Mouse (Mus musculus): ENCODE measurements at regions not wholly inside any gene's neighbourhood (a gene's known extent, or its start where the extent isn't known, plus 50 kb on each side); places are given as distances from the start of the nearest gene placed in this dataset.

DNA sequence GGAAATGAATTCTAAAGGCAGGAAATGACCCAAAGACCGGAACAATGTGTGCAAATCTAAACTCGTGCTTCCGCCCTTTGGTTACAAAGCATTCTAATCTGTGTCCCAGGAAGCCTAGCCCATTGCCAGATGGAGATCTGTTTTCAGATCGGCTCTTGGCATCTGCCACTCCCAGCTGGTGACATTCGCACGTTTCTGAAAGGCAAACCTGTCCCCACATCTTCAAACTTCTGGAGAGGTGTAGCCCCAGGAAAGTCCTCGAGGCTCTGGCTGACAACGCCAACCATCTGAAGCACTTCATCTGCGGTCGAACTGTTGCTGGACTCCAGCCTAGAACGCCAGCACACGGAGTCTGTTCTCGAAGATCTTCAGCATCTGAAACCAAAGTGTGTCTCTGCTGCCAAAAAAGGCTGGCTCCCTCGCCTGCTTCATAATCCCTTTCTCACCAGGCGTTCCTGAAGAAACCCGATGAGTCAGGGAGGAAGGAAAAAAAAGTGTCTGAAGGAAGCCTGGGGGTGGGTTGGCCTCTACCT is 73.2 kb upstream of the Map4k3 start:
- Histone ChIP-seq H3K36me3 (no peaks in the 10 kb centered on the region), H3K4me1 (peaks cover 28% of the 10 kb centered on the region), H3K9ac (no peak overlapping the region), H3K27ac (peak overlapping the region; percentile 72), H3K4me3 (0 out of 2 replicates have a peak overlapping the region, but pooled peaks have one; percentile 5), H3K27me3 (no peaks in the 10 kb centered on the region), H3K4me2 (replicated peaks) (peak overlapping the region; percentile 42), H3K9me3 (no peaks in the 10 kb centered on the region)
- peak; percentile 63 for ATAC-seq (ENCODE audit: low FRiP score, low read depth)
- 17% methylated on average over 16 of the region's 16 CpGs for WGBS

DNA sequence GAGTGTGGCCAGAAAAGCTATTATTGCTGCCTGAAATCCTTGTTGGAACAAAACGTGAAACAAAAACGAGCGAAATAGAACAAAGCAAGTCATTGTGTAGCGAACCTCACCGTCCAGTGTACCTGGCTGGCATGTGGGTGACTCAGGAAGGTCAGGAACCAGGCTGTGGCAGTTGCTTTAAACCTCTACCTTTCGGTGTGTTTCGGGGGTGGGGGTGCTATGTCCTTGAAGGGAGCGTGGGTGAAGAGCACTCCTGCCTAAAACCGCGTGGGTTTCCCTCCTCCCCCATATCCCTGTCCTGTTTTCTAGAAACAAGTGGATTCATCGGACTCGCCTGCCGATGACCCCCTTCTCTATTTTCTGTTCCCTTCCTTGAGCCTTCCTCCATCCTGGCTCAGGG is 72.6 kb upstream of the Map4k3 start:
- Histone ChIP-seq H3K9ac (no peak overlapping the region), H3K4me1 (peaks cover 28% of the 10 kb centered on the region), H3K9me3 (no peaks in the 10 kb centered on the region), H3K36me3 (no peaks in the 10 kb centered on the region), H3K27me3 (no peaks in the 10 kb centered on the region), H3K4me2 (replicated peaks) (peak overlapping the region; percentile 42), H3K27ac (peak overlapping the region; percentile 72), H3K4me3 (no peak overlapping the region)
- no peak for ATAC-seq (ENCODE audit: low FRiP score, low read depth)
- WGBS = 67% methylated on average over 13 of the region's 13 CpGs

DNA sequence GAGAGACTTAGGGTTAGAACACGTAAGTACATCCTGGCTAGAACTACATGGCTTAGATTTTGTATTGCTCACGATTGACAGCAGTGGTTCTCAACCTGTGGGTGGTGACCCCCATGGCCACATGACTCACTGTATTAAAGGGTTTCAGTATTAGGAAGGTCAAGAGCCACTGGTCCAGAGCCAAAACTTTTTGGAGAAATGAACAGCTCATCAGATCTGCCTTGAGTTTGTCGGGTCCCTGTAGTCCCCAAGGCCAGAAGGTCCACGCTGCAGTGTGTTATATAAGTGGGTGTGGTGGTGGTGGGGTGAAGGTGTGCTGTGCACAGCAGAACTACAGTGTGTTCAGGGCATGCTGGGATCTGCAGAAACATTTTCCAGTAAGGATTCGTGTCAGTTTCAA is 72.2 kb upstream of the Map4k3 start:
- Histone ChIP-seq H3K27me3 (no peaks in the 10 kb centered on the region), H3K27ac (peak overlapping the region; percentile 72), H3K4me2 (replicated peaks) (no peak overlapping the region), H3K4me3 (no peak overlapping the region), H3K4me1 (peaks cover 30% of the 10 kb centered on the region), H3K36me3 (no peaks in the 10 kb centered on the region), H3K9ac (no peak overlapping the region), H3K9me3 (no peaks in the 10 kb centered on the region)
- 65% methylated on average over 5 of the region's 5 CpGs for WGBS
- ATAC-seq (ENCODE audit: low FRiP score, low read depth) = no peak

DNA sequence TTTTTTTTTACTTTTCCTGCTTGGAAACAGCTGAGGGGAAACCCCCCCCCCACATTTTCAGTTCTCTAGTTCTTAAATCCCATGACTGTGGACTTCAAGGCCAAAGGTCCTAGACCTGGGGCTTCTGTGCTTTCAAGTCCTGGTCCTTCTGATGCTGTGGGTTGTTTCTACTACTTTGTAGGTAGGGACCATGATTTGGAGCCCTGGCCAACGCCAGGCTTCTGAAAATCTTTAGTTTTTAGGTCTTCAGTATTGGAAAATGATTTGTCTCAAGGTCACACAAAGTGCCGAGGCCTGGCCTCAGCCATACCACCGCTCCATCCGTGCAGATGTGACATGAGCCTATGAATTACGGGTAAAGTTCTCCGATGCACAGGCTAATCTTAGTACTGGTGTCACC is 70.8 kb upstream of the Map4k3 start:
- H3K27me3 ChIP-seq = no peaks in the 10 kb centered on the region
- H3K4me1 ChIP-seq = peaks cover 34% of the 10 kb centered on the region
- no peak overlapping the region for H3K27ac ChIP-seq
- no peak overlapping the region for H3K4me3 ChIP-seq
- H3K36me3 ChIP-seq = no peaks in the 10 kb centered on the region
- ATAC-seq (ENCODE audit: low FRiP score, low read depth) = no peak
- no peak overlapping the region for H3K4me2 ChIP-seq (replicated peaks)
- 91% methylated on average over 6 of the region's 6 CpGs for WGBS
- H3K9me3 ChIP-seq = no peaks in the 10 kb centered on the region
- no peak overlapping the region for H3K9ac ChIP-seq

DNA sequence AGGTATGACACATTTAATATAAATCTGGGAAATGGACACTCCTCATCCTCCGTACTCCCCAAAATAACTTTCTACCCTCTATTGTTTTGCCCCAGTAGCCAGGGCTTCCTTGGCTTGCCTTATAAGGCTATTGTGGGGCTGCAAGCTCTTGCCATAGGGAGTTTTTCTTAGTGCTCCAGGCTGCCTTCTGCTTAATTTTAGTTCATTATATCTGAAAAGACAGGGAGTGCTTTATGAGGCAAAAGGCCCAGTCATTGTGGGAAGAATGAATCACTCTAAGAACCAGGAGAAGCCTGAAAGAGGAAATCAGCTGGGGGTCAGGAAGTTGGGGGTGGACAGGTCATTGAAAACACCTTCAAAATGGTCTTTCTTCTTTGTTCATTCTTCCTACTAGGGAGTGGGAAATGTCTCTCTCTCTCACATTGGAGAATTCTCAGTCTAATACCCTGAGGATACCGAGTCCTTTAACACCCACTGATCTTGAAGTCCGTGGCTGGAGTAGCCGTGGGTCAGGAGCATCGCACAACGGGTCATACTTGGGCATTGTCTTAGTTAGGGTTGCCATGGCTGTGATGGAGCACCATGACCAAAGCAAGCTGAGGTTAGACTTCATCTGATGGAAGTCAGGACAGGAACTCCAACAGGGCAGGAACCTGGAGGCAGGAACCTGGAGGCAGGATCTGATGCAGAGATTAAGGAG is 70.1 kb upstream of the Map4k3 start:
- Histone ChIP-seq H3K36me3 (no peaks in the 10 kb centered on the region), H3K4me3 (no peak overlapping the region), H3K9ac (no peak overlapping the region), H3K4me2 (replicated peaks) (no peak overlapping the region), H3K27me3 (no peaks in the 10 kb centered on the region), H3K27ac (no peak overlapping the region), H3K4me1 (peaks cover 34% of the 10 kb centered on the region), H3K9me3 (no peaks in the 10 kb centered on the region)
- 91% methylated on average over 6 of the region's 6 CpGs for WGBS
- ATAC-seq (ENCODE audit: low FRiP score, low read depth) = no peak

DNA sequence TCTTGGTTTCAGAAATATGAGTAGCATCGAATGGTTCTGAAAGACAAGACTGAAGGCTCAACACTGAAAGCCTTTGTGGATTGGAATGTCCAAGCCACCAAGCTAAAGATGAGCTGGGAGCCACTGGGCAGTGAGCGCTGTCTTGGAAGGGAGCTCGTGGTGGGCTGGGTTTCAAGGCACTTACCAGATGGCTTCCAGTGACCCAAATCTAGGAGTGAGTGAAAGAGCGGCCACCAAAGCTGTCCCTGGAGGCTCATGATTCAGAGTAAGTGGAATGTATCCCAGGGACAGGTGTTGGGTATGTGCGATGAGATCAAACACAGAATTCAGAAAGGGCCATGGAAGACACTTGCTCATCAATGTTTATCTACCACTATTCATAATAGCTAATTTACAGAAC is 68.5 kb upstream of the Map4k3 start:
- H3K9ac ChIP-seq = no peak overlapping the region
- H3K9me3 ChIP-seq = no peaks in the 10 kb centered on the region
- 75% methylated on average over 5 of the region's 5 CpGs for WGBS
- no peaks in the 10 kb centered on the region for H3K36me3 ChIP-seq
- H3K27ac ChIP-seq = no peak overlapping the region
- peaks cover 26% of the 10 kb centered on the region for H3K4me1 ChIP-seq
- H3K27me3 ChIP-seq = no peaks in the 10 kb centered on the region
- no peak overlapping the region for H3K4me3 ChIP-seq
- no peak overlapping the region for H3K4me2 ChIP-seq (replicated peaks)
- no peak for ATAC-seq (ENCODE audit: low FRiP score, low read depth)

DNA sequence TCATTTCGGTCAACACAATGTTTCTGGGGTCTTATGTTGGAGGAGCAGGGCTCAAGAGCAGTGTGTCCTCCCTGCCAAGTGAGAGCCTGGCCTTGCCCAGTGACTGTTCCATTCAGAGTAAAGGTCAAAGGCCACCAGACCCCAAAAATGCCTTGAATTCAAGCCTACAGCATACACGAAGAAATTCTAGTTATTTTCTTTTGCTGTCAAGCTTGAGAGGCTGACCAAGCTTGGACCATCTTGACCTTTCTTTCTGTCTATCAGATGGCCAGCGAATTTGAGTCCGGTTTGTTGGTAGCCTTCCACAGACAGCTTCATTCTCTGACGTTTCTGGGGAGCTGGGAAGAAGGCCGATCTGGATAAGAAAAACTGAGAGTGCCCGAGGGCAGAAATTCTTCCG is 68.1 kb upstream of the Map4k3 start:
- peaks cover 22% of the 10 kb centered on the region for H3K4me1 ChIP-seq
- no peak overlapping the region for H3K27ac ChIP-seq
- WGBS = 87% methylated on average over 8 of the region's 8 CpGs
- H3K9ac ChIP-seq = no peak overlapping the region
- no peaks in the 10 kb centered on the region for H3K27me3 ChIP-seq
- H3K9me3 ChIP-seq = no peaks in the 10 kb centered on the region
- no peak for ATAC-seq (ENCODE audit: low FRiP score, low read depth)
- H3K4me2 ChIP-seq (replicated peaks) = no peak overlapping the region
- H3K36me3 ChIP-seq = no peaks in the 10 kb centered on the region
- H3K4me3 ChIP-seq = no peak overlapping the region

DNA sequence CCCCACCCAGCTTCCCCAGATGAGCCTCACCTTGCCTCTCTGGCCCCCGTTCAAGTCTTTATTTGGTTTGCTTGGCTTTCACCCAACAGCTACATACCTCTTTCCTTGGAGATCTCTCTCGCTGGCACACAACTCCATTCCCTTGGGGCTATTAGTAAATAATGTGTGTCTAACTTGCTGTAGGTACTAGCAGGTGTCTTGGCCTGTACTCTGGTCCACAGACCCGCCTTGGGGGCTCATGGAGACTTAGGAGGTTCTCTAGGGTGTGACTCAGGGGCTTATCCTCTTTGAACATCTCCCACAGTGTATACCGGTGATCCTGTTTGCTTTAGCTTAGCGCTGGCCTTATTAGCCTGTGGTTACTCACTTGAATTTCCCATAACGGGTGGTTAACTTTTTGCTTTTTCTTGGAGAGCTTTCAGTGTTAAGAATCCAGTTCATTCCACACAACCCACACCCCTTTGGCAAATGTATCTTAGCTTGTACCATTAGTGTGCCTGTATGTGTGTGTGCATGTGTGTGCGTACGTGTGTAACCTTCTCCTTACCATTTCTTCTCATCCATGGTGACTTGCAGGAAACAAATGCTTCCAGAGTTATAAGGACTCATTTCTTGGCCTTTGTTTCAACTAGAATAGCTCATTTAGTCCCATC is 67.3 kb upstream of the Map4k3 start:
- WGBS = 68% methylated on average over 8 of the region's 8 CpGs
- ATAC-seq (ENCODE audit: low FRiP score, low read depth) = no peak
- H3K27ac ChIP-seq = no peak overlapping the region
- no peak overlapping the region for H3K4me3 ChIP-seq
- H3K27me3 ChIP-seq = no peaks in the 10 kb centered on the region
- H3K4me1 ChIP-seq = peaks cover 14% of the 10 kb centered on the region
- no peaks in the 10 kb centered on the region for H3K9me3 ChIP-seq
- H3K9ac ChIP-seq = no peak overlapping the region
- H3K4me2 ChIP-seq (replicated peaks) = no peak overlapping the region
- no peaks in the 10 kb centered on the region for H3K36me3 ChIP-seq

DNA sequence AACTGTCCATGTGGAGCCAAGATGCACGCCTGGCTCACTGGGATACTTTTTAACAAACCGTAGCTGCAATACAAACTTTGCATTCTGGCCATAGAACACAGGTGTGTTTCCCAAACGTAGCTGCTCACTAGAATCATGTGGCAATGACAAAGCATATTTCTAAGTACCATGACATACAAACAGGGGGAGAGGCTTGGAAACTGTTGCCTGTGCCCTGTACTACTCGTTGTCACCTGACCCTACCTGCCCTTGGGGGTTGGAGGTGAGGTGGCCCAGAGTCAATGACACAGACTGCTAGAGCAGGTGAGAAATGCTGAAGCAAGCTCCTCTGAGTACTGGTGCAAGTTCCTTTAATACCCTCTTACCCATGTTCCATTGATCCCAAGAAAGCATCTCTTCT is 64.3 kb upstream of the Map4k3 start:
- H3K4me3 ChIP-seq = no peak overlapping the region
- no peaks in the 10 kb centered on the region for H3K36me3 ChIP-seq
- no peaks in the 10 kb centered on the region for H3K27me3 ChIP-seq
- WGBS = 73% methylated on average over 4 of the region's 4 CpGs
- no peak for ATAC-seq (ENCODE audit: low FRiP score, low read depth)
- no peak overlapping the region for H3K4me2 ChIP-seq (replicated peaks)
- peaks cover 9% of the 10 kb centered on the region for H3K4me1 ChIP-seq
- no peak overlapping the region for H3K27ac ChIP-seq
- H3K9ac ChIP-seq = no peak overlapping the region
- H3K9me3 ChIP-seq = peaks cover 3% of the 10 kb centered on the region; the same call in 1 of the 2 replicates

DNA sequence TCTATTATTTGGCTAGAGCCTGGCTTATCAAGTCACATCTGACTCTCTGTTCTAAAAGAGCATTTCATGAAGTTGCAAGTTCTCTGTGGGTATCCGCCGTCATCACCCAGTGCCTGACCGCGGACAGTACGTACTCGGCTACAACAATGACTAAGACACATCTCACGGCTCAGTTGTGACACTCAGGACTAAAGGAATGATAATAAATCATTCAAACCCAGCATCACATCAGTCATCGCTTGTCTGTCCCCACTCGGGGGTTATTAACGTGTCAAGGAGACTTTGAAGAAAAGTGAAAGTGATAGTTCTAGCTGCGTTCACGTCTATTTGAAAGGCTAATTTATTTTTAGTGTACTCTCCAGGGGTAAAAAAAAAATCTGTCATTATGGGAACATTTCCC is 61.4 kb upstream of the Map4k3 start:
- H3K4me1 ChIP-seq = 0 out of 2 replicates have a peak, but pooled peaks cover 6% of the 10 kb centered on the region
- 81% methylated on average over 12 of the region's 12 CpGs for WGBS
- H3K9ac ChIP-seq = no peak overlapping the region
- no peak for ATAC-seq (ENCODE audit: low FRiP score, low read depth)
- H3K4me3 ChIP-seq = no peak overlapping the region
- H3K4me2 ChIP-seq (replicated peaks) = no peak overlapping the region
- peaks cover 3% of the 10 kb centered on the region; the same call in 1 of the 2 replicates for H3K9me3 ChIP-seq
- no peaks in the 10 kb centered on the region for H3K36me3 ChIP-seq
- no peaks in the 10 kb centered on the region for H3K27me3 ChIP-seq
- H3K27ac ChIP-seq = no peak overlapping the region

DNA sequence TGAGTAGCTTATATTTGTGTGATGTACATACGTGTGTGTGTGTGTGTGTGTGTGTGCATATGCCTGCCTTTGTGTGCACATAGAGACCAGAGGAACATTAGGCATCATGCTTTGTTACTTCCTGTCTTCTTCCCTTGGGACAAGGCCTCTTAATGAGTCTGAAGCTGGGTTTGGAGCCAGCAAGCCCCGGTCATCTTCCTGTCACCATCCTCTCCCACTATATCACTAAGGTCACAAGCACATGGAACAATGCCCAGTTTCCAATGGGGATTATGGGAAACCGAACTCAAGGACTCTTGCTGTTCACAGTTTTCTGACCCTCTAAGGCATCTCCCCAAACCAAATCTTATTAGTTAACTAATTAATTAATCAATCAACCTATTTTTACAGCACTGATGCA is 60.7 kb upstream of the Map4k3 start:
- Histone ChIP-seq H3K36me3 (no peaks in the 10 kb centered on the region), H3K4me1 (0 out of 2 replicates have a peak, but pooled peaks cover 6% of the 10 kb centered on the region), H3K4me3 (no peak overlapping the region), H3K27ac (no peak overlapping the region), H3K4me2 (replicated peaks) (no peak overlapping the region), H3K27me3 (no peaks in the 10 kb centered on the region), H3K9me3 (peaks cover 3% of the 10 kb centered on the region; the same call in 1 of the 2 replicates), H3K9ac (no peak overlapping the region)
- WGBS = 88% methylated on average over 3 of the region's 3 CpGs
- ATAC-seq (ENCODE audit: low FRiP score, low read depth) = no peak

DNA sequence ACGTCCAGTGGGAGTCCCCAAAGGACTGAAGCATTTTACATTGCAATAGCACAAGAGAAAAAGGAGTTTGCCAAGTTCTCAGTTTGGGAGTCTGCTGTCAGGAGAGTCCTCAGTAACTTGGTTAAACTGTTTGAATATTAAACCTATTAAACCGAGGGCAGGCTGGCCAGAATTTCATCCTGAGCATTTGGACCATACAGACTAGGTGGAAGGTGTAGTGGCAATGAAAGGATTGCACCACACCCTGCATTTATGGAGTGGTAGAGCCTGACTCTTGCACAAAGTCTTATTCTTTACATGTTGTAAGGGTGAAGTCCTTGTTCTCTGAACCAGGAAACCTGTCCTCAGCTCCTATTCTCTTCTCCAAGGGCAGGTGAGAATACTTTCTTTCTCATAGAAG is 58.6 kb upstream of the Map4k3 start:
- WGBS = 55% methylated on average over 2 of the region's 2 CpGs

More for the DNA sequence above, 58.6 kb upstream of the Map4k3 start:
- Histone ChIP-seq H3K9ac (no peak overlapping the region), H3K4me1 (peaks cover 9% of the 10 kb centered on the region; the same call in 1 of the 2 replicates), H3K4me3 (no peak overlapping the region), H3K27ac (no peak overlapping the region), H3K36me3 (no peaks in the 10 kb centered on the region), H3K4me2 (replicated peaks) (no peak overlapping the region), H3K9me3 (peaks cover 3% of the 10 kb centered on the region; the same call in 1 of the 2 replicates), H3K27me3 (no peaks in the 10 kb centered on the region)
- no peak for ATAC-seq (ENCODE audit: low FRiP score, low read depth)

All from limb, embryonic 13.5 days (tissue).